Mouse (Mus musculus): ENCODE measurements around the gene Dnm3.

- TF ChIP-seq CTCF (IDR thresholded peaks at IDR 0.05; ENCODE audit: insufficient read depth, low read depth, low read length) = no peak
- no peak for TF ChIP-seq POLR2A (IDR thresholded peaks at IDR 0.05; ENCODE audit: insufficient read depth, low read depth, low read length)
Observed at GRCm38 (mm10) chr1:161972233-161972632, 505.6 kb downstream of the Dnm3 start.

Data from olfactory bulb, adult 2 months (tissue).